Mouse (Mus musculus): ENCODE results near the gene Olfr1115.
"Not testable (repeated sequence)": the region's sequence is repeated elsewhere in the genome, so short reads cannot be mapped to it uniquely, and the experiment has no call there.

The Olfr1115 gene

GRCm38 (mm10) chr2:87247713-87248112 is at the start of gene Olfr1115:
Gene Olfr1115, plus strand, starts transcription at chr2:87248013.
- H3K4me3 ChIP-seq (replicated peaks; ENCODE audit: low read length), result no peak within 1 kb of the TSS
- TF ChIP-seq POU5F1 (IDR thresholded peaks at IDR 0.05; ENCODE audit: borderline replicate concordance, low read length), result no peak
- TF ChIP-seq CTCF (conservative IDR thresholded peaks at IDR 0.05; ENCODE audit: low read length), result no peak
- no peak for TF ChIP-seq NANOG (IDR thresholded peaks at IDR 0.05; ENCODE audit: borderline replicate concordance, low read length)
- H3K9me3 ChIP-seq (ENCODE audit: low read length), result no peaks in the 10 kb centered on the region
- no peaks in the 10 kb centered on the region for H3K27me3 ChIP-seq (ENCODE audit: insufficient read depth, low read length)
- no peaks in the 10 kb centered on the region for H3K36me3 ChIP-seq (ENCODE audit: insufficient read depth, low read length)
- H3K4me1 ChIP-seq (replicated peaks; ENCODE audit: low read depth, low read length), result no peaks in the 10 kb centered on the region

- TF ChIP-seq NANOG (IDR thresholded peaks at IDR 0.05; ENCODE audit: borderline replicate concordance, low read length) (no peak), CTCF (conservative IDR thresholded peaks at IDR 0.05; ENCODE audit: low read length) (no peak), POU5F1 (IDR thresholded peaks at IDR 0.05; ENCODE audit: borderline replicate concordance, low read length) (no peak)
- no peak within 1 kb of the TSS for H3K4me3 ChIP-seq (replicated peaks; ENCODE audit: low read length)
- H3K4me1 ChIP-seq (replicated peaks; ENCODE audit: low read depth, low read length), result no peaks in the 10 kb centered on the region
- H3K27me3 ChIP-seq (ENCODE audit: insufficient read depth, low read length), result no peaks in the 10 kb centered on the region
- 0 out of 2 replicates have a peak, but pooled peaks cover 5% of the 10 kb centered on the region for H3K9me3 ChIP-seq (ENCODE audit: low read length)
- H3K36me3 ChIP-seq (ENCODE audit: insufficient read depth, low read length), result no peaks in the 10 kb centered on the region
Measured at GRCm38 (mm10) chr2:87208670-87209069, 39.1 kb upstream of the Olfr1115 start, which contains the start of gene Olfr1113. Gene Olfr1113, plus strand, starts transcription at chr2:87208970.

- TF ChIP-seq CTCF (conservative IDR thresholded peaks at IDR 0.05; ENCODE audit: low read length) (no peak), POU5F1 (IDR thresholded peaks at IDR 0.05; ENCODE audit: borderline replicate concordance, low read length) (no peak)
- Histone ChIP-seq H3K9me3 (ENCODE audit: low read length) (peaks cover 15% of the 10 kb centered on the region), H3K27me3 (ENCODE audit: insufficient read depth, low read length) (no peaks in the 10 kb centered on the region), H3K4me1 (replicated peaks; ENCODE audit: low read depth, low read length) (no peaks in the 10 kb centered on the region), H3K4me3 (replicated peaks; ENCODE audit: low read length) (no peak within 1 kb of the TSS), H3K36me3 (ENCODE audit: insufficient read depth, low read length) (no peaks in the 10 kb centered on the region)
Measured at GRCm38 (mm10) chr2:87267234-87267633, 19.4 kb downstream of the Olfr1115 start, which contains the start of gene Olfr1116. Gene Olfr1116, plus strand, starts transcription at chr2:87267534.

- not testable (repeated sequence) for H3K9me3 ChIP-seq (ENCODE audit: low read length); H3K27me3 ChIP-seq (ENCODE audit: insufficient read depth, low read length); H3K4me3 ChIP-seq (replicated peaks; ENCODE audit: low read length); H3K36me3 ChIP-seq (ENCODE audit: insufficient read depth, low read length); H3K4me1 ChIP-seq (replicated peaks; ENCODE audit: low read depth, low read length)
Measured at GRCm38 (mm10) chr2:87293977-87294376, 46.2 kb downstream of the Olfr1115 start.
